Mouse (Mus musculus) kidney, adult 11 months (tissue): ENCODE results near the gene Prkch.

Experiments
- DNase-seq: peaks from one replicate; pipeline ENCODE4 v3.0.0; 2022

Gene Prkch

DNA sequence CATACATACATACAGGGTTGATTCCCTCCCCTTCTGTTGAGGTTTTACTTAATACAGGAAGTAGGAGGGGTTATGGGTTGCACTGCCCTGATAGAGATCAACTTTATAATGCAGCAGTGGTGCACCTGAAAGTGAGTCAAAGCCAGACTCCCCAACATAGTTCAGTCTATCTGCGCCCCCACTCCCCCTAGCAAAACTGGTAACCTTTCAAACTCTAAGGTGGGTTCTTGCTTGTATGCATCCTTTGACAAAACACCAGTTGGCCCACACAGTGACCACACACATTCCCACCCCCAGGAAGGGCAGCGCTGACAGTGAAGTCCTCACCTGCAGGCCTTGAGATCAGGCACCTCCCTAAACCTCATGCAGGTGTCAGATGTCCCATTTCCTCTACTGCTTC is 135.9 kb downstream of the Prkch start:
- no peak for DNase-seq

DNA sequence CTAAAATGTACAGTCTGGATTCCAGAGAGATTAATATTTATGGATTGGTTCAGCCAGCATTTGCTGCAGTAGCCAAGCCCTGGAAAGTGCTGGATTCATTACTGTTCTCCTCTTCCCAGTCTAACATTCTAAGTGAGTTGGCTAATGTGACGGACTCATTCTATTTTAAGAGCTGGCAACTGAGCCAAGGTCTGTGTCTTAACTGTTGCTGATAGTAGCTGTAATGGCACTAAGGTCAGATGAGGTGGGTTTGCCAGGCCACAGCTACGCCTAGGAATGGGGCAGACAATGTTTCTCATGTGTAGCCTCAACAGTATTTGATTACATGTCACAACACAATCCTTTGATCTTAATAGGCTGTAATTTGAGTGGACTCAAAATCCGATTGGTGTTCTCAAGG is 137.5 kb downstream of the Prkch start:
- no peak for DNase-seq

DNA sequence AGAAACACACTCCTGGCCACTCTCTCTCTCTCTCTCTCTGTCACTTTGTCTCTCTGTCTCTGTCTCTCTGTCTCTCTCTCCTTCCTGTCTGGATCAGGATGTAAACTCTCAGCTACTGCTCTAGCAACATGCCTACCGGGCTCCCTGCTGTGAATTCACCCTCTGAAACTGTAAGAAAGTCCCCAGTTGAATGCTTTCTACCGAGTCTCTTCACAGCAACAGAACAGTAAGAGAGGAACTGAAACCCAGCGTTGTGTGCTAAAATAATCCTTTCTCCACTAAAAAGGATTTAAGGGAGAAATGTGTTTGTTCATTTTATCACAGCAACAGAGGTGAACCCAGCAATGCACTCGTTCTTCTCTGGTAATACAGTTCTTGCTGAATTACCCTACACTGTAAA is 138.5 kb downstream of the Prkch start:
- DNase-seq = no peak

DNA sequence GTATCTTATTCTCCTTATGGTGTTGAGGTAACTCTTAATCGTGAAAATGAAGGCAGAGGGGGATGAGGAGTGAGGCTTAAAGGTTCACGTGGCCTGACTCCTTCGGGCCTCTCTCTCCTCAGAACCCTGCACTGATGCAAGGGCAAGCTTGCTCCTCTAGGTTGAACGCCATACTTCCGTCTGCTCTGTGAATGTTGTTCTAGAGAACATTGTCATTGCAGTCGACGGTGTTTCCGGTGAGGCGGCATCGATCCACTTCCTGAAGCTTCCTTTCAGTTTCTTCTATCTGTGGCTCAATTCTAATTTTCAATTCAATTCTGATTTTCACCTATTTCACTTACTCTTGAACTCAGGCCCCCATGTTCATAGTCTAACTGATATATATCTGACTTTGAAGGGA is 139.3 kb downstream of the Prkch start:
- DNase-seq = no peak

DNA sequence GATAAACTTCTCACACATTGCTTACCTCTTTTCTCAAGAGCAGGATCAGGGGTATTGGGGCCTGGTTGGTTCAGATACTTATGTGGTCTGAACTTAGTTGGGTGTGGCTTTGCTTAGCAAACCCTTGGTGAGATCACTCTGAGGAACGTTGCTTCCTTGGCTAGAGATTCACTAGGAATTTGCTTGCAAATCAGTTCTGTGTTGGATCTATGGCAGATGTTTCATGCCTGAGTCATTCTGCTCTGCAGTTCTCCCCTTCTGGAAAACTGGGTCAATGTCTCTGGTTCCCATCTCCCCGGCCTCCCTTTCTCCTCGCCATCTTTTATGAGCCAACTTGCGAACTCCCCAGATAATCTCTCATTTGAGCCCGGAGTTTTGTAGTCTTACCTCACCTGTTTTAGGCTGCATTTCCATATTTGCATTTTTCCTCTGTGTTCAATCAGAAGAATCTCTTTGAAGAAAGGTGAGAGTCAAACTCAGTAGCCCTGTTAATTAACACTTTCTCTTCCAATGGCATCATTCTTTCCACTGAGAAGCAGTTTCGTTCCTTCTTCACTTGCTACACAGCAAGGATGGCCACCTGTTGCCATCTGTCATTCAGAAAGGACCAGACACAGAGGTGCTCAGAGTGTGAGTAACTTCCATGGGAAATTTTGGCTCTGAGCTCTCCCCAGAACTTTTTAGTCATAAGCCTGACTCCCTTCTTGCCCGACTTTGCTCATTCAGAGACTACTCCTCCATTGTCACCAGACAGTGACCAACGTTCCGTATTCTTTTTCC is 141.4 kb downstream of the Prkch start:
- DNase-seq = no peak

DNA sequence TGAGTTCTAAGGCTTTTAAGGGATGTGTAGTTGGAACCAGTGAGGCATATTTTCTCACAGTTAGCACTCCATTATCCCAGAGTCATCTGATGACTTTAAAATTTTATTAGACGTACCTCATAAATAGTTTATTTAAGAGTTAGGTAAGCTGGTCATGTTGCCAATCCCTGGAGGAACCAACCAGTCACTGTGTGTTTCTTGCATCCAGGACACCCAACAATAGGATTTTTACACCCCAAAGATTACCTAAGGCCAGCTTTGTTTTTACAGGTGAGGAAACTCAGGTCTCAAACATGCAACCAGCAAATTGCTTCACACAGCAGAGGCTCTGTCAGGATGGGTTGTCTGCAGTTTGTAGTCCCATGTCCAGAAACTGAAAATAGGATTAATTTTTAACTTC is 142.4 kb downstream of the Prkch start:
- no peak for DNase-seq

DNA sequence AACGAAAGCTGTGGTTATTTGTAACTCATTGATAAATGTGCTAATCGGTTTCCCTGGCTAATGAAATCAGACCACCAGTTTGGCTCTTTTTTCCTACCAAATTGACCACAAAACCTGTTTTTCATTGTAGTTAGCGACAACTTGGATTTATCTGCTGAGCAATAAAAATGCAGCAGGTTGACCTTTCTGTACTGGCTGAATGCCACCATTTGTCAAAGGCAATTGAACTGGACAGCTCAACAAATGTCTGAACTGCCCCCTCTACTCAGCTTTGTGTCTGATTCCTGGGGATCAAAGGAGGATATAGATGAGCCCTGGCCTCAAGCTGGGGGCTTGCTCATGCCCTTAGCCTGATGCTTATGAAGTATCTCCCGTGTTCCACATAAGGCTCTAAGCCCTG is 146.0 kb downstream of the Prkch start:
- DNase-seq = no peak

DNA sequence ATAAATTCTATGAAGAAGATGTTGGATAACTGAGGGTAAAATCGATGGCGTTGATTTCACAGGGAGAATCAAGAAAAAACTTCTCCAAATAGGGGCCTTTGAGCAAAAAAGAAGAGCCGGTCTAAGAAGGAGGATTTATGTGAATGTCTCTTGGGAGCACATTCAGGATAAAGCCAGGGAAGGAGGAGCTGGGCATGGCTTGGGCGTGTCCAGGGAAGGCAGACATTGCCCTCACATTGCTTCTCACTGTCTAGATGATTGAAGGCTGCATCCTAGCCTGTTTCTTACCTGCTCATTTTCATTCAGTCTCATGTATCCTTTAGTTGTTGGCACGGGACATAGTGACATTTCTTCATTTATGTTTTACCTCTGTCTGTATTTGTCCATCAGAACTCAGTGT is 146.5 kb downstream of the Prkch start:
- no peak for DNase-seq

DNA sequence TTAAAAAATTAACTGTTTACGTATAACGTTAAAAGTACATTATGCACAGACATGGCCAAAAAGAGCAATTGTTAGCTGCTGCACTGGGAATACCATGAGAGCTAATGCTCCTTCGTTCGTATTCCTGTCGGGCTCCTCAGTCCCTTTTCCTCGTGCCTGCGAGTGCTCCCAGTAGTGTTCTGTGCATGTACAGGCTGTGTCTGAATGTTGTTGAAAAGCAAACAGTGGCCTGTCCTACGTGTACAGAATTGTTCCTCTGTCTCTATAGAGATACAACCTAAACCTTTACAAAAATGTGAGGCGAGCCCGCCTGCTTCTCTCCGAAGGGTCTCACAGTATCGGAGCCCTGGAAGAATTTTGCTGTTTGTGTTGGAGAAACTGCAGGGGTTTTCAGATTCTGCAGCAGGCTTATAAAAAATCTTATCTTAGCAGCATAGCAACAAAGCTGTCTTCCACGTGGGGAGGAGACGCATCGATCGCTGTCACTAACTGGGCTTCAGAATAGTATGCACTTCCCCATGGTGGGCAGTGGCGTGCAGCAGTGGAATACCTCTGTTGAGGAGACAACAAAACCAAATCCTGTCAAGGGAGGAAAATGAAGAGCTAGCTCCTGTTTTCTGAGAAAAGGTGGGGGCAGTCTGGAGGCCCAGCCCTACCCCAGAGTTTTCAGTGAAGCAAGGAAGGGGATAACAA is 147.4 kb downstream of the Prkch start:
- DNase-seq = no peak

DNA sequence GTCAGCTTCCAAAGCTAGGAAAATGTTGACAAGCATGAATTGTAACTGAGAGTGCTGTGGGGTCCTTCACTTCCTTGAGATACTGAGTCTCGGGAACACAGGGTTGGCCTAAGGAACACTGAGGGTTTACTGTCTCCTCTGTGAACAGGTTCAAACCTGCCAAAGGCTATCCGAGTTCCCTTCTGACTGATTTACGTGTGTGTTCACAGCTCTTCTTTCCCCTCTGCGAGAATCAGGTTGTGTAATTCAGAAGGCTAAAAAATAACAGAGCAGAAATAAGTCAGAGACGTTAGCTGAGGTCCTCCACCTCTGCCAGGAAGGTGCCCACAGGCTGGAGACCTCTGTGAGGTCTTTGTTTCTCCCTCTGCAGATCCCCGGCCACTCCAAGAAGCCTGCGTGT is 148.3 kb downstream of the Prkch start:
- no peak for DNase-seq

DNA sequence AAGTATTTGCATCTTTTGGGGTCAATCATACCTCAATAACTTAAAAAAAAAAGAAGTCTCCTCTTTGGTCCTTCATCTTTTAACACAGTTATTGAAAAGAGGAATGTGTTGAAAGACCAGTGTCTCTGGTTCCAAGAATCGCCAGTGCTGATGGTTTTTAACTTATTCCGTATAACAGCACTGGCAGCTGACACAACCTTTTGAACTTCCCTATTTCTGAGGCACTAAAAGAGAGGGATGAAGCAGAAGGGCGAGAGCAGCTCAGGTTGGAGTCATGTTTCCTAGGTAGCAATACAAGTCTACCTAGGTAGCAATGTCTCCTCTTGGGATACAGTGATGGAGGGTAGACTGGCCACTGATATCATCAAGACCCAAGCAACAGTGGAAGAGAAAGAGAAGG is 152.3 kb downstream of the Prkch start:
- no peak for DNase-seq

DNA sequence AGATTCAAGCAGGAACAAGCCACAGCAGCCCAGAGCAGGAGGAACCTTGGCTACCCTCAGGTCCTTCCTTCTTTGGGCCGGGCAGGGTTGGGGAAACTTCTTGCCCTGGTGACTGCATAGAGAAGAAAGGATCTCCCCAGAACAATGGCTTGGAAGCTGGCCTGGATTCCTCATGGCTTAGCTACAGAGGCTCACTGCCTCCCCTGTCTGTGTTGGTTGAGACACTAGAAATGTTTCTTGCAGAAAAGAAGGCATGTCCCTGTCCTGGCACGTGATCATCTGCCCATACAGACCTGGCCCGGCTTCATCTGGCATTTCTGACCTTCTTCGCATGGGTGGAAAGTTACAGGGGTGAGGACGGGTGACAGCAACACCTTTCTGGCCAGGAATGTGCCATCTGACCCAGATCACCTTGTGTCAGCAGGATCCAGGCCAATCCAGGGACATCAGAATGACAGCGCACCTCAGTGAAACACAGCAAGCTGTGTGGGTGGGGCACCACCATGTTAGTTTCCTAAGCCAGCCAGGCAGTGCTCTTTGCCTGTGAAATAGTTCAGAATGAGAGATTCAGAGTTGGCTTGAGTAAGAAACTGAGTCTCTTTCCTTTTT is 155.1 kb downstream of the Prkch start:
- DNase-seq = peak; percentile 33

DNA sequence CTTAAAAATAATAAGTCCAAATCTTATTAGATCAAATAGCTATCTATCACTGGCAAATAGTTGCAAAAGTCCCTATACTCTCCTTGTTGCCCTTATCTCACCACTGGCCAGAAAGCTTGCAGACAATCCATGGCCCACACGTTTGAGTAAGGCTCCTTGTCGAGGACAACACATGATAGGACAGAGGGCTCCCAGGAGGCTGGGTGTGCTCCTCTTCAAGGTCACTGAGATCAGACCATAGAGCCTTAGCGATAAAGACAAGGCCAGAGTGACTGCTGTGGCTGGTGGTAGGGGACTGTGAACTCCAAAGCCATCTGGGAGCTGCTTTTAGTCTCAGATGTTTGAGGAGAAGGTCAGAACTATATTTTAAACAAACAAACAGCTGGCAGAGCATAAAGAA is 158.0 kb downstream of the Prkch start:
- no peak for DNase-seq

DNA sequence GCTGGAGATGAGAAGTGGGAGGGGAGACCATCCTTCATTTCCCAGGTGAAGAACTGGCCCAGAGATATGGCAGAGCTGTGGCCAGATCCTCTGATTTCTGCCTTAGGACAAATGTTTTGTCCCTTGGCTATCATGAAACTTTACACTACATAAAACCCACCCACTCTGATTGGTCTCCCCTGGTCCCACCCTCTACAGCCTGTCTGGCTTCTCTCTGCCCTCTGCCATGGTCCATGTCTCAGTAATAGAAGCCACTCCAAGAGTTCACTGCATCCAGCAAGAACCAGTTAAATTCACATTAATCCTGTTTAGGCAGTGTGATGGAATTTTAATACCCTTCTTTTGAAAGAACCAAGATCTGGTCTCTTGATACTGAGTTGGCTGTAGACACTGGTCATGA is 158.5 kb downstream of the Prkch start:
- DNase-seq = no peak

DNA sequence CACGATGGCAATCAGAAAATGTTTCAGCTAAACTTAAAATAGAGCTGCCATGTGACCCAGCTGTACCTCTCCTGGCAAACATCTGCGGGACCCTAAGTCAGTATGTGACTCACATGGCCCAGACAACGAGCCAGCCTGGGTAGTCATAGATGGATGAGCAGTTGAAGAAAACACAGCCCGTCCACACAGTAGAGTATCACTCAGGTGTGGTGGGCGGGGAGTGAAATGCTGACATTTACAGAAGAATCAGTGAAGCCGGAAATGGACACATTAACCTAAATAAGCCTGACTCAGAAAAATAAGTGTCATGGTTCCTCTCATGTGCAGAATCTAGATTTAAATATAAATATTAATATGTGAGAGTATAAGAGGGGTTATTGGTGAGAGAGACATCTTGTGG is 161.5 kb downstream of the Prkch start:
- no peak for DNase-seq

DNA sequence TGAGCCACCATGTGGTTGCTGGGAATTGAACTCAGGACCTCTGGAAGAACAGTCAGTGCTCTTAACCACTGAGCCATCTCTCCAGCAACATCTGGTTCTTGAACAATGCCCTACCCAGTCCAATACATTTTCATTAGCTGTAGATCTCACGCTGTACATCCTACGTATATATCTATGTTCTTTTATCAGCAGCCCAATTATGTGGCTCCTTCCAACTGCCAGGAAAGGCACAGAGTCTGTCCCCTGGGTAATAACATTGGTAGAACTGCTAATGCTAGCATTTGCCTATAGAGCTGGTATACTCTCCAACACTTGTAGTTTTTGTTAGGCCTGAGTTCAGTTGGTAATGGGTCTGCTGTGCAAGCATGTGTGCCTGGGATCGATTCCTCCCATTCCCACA is 163.8 kb downstream of the Prkch start:
- DNase-seq = no peak

DNA sequence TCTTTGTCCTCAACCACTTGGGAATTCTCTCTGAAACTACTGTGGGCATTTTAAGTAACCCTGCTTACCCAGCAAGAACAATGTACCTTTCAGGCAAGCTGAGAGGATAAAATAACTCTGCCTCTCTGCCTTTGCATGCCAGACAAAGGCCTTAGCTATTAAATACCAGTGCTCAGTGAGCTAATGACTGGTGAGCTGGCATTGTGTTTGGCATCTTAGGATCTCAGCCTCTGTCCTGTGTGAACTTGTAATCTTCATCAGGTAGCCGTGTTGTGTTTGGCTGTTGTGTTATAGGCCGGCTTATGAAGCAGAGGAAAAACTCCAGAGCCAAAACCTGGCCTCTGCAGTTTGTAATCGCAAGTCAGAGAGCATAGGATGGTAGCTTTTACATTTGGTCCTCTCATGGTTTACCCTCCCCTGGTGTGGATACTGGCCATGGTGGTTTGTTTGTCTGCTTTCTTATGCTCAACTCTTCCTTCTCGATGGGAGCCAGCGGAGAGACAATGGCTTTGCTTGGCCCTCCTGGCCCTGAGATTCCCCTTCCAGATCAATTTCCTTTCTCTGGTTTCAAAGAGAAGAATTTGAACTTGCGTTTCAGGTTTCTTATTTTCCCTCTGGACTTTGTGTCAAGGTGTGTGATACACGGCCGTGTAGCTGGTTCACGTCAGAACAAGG is 170.0 kb downstream of the Prkch start:
- no peak for DNase-seq

DNA sequence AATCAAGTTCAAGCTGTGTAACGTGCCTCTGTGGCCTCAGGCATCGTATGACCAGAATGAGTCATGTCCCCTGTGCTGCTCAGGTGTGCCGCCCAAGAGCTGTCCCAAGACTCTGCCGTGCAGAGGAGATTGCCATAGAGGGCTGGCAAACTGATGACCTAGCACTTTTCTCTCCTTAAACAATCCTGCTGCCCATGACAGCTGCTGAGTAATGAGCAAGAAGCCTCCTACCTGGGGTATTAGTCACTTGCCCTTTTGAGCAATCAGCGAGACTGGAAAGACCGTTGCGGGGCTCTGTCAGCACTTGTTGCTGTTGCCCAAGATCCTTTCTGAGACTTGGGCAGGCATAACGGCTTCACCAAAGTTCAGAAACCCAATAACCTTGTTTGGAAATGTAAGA is 171.1 kb downstream of the Prkch start:
- DNase-seq = no peak

DNA sequence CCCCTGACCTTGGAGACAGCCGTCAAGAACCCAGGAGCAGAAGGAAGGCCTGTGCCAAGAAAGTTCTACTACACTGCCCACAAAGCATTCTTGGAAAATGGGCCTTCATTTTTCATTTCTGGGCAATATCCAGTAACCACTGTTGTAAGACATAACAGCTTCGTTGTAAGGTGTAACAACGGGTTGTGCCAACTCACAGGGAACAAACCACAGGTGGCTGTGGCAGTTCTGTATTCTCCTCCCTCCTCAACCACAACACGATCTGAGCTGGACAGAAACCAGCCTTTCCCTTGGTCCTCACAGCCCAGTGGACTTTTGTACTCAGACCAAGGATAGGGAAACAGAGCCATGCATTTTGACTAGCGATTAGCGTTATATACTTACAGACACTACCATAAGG is 171.9 kb downstream of the Prkch start:
- DNase-seq = no peak

DNA sequence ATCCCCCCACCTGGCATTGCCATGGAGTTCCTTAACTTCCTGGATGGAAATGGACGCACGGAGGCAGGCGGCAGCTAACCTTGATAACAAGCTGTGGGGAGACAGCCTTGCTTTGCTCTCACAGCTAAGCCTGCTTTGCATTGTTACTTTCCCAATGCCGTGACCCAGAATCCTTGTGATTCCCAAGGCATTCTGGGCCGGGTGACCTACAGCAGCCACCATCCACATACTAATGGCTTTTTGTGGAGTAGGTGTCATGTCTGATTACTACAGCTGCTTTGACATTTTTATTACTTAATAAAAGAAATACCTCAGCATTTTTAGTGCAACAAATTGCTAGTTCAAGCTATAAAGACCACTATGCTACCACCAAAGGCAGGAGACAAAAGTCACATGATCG is 177.4 kb downstream of the Prkch start:
- DNase-seq = no peak

DNA sequence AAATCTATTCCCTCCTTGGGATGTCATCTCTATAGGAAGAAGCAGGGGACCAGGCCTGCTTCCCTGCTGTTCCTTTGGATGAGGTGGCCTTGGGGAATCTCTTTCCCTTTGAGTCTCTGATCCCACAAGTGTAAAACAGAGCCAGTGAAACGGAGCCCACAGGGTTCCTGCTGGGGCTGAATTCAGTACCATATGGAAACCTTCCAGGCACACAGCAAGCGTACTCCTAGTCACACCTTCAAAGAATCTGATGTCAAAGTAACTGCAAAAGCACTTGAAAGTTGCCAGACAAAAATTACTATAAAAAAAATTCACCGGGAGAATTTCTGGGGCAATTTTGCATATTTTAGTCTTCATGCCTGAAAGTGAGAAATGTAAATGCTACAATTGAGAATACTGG is 178.2 kb downstream of the Prkch start:
- no peak for DNase-seq

DNA sequence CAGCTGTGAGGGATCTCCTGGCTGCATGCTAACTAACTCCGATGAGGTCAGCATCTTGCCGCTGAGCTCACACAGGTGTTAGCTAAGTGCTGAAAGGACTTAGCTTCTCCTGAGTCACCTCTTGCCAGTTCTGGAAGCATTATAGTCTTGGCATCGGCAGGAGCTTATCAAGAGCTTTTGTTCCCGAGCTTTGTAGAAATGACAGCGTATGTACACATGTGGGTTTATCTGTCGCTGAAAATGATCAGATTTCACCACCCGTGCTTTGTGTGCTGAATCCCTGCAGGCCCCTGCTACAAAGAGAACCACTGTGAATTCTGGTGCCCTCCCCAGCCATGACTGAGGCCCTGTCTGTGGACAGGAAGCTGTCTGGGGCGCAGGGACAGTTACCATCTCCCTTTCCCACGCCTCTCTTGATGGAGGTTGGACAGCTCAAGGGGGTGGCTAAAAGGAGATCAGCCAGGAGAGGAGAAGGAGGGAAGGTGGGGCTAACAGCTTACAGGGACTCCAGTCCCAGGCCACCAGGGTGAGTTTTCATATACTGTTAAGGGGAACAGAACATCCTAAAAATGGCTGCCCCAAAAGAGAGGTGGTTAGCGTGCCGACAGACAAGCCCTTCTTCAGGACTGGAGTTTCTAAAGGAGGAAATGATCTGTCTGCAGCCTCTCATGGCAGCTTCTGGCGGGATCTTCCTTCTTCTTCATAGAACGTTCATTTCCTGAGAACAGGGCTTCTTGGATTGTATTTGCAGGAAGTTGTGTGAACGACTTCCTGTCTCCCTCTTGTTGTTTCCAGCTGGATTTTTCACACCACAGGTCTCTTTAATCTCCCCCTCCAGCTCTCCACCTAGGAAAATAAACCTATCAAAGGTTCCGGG is 180.3 kb downstream of the Prkch start:
- no peak for DNase-seq

DNA sequence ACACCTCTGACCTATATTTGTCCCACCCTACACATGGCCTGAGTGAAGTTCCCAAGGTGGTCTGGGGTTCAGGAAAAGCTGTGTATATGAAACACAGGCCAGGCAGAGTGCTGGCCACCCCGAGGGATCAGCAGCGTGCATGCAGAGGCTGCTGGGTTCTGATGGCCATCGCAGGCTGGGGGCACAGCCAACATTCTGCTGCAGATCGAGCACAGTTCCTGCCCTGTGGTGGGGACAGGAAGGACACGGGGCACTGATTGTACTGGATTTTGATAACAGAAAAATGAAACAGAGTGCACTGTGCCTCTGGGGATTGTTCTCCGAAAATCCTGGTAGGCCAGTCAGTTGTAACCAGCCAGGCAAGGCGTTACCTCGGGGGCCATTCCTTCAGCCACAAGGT is 181.6 kb downstream of the Prkch start:
- no peak for DNase-seq
